Mouse (Mus musculus): ENCODE results near the gene Chmp4b. TPM values are rescaled to one million over a fixed set of nuclear protein-coding genes. Genes with fewer than 3 reads are reported as not detected.
A peak's percentile ranks its signal among the peaks of the same experiment; 100 is the strongest.

Chmp4b gene
- polyA plus RNA-seq, 1 experiment from 2014 or later = 25.4 TPM

DNA sequence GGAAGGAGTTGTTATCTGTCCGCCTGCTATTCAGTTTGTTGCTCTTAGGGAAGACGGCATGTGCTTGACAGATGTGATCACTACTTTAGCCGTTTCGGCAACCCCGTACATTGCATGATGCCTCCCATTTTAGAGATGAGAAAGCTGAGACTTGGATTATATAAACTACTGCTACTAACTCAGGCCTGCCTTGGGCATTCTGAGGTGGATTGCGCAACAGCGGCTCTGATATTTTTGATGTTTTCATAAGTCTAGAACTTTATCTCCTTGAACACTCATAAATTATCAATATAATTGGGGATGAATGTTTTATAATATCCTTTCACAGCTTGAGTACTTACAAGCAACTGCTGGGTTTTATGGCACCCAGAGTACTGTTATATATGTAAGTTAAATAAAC lies 17.2 kb downstream of the Chmp4b start:
- Histone ChIP-seq H3K36me3 (peaks cover 35% of the 10 kb centered on the region), H3K9me3 (no peaks in the 10 kb centered on the region), H3K27me3 (no peaks in the 10 kb centered on the region), H3K9ac (replicated peaks) (no peak overlapping the region), H3K27ac (no peak overlapping the region), H3K4me3 (replicated peaks) (no peak overlapping the region), H3K4me1 (replicated peaks) (no peaks in the 10 kb centered on the region), H3K4me2 (no peak overlapping the region)
- no peak for ATAC-seq (ENCODE audit: insufficient number of reproducible peaks, insufficient read depth, low FRiP score, low TSS enrichment, low read depth)
- 66% methylated on average over 7 of the region's 7 CpGs for WGBS

GRCm38 (mm10) chr2:154670106-154670505 lies 18.6 kb downstream of the Chmp4b start:
- no peaks in the 10 kb centered on the region for H3K27me3 ChIP-seq
- no peak overlapping the region; the same call in 1 of the 2 replicates for H3K9ac ChIP-seq (replicated peaks)
- 75% methylated on average over 4 of the region's 4 CpGs for WGBS
- no peak overlapping the region for H3K4me2 ChIP-seq
- H3K4me1 ChIP-seq (replicated peaks) = peaks cover 3% of the 10 kb centered on the region; the same call in 1 of the 2 replicates
- H3K9me3 ChIP-seq = no peaks in the 10 kb centered on the region
- no peak overlapping the region for H3K27ac ChIP-seq
- H3K4me3 ChIP-seq (replicated peaks) = no peak overlapping the region
- ATAC-seq (ENCODE audit: insufficient number of reproducible peaks, insufficient read depth, low FRiP score, low TSS enrichment, low read depth) = no peak
- peaks cover 29% of the 10 kb centered on the region for H3K36me3 ChIP-seq

DNA sequence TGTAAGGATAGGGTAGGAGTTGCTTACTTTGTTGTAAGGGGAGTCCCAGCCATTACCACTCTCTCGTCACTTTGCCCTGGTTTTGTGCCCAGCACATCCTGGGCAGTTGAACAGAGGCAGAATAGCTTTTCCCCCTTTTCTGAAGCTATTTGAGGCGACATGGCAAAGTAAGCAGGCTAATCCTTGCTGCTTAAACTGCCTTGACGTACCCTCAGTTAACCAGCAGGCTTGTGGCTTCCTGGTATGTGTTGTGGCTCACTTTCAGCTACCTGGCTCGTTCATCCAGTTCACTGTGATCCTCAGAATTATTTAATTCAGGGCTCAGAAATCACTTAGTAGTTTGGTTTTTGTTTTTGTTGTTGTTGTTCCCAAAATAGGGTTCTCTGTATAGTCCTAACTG lies 19.2 kb downstream of the Chmp4b start:
- no peak overlapping the region for H3K27ac ChIP-seq
- H3K9me3 ChIP-seq = no peaks in the 10 kb centered on the region
- no peak overlapping the region for H3K4me2 ChIP-seq
- H3K4me3 ChIP-seq (replicated peaks) = no peak overlapping the region
- no peaks in the 10 kb centered on the region for H3K27me3 ChIP-seq
- peaks cover 3% of the 10 kb centered on the region; the same call in 1 of the 2 replicates for H3K4me1 ChIP-seq (replicated peaks)
- ATAC-seq (ENCODE audit: insufficient number of reproducible peaks, insufficient read depth, low FRiP score, low TSS enrichment, low read depth) = no peak
- peaks cover 29% of the 10 kb centered on the region for H3K36me3 ChIP-seq
- 88% methylated on average over 4 of the region's 4 CpGs for WGBS
- H3K9ac ChIP-seq (replicated peaks) = no peak overlapping the region

- no peak for ATAC-seq (ENCODE audit: insufficient number of reproducible peaks, insufficient read depth, low FRiP score, low TSS enrichment, low read depth)
- Histone ChIP-seq H3K27me3 (no peaks in the 10 kb centered on the region), H3K36me3 (peaks cover 24% of the 10 kb centered on the region), H3K4me3 (replicated peaks) (no peak overlapping the region), H3K9me3 (no peaks in the 10 kb centered on the region), H3K9ac (replicated peaks) (no peak overlapping the region), H3K27ac (no peak overlapping the region), H3K4me1 (replicated peaks) (peaks cover 16% of the 10 kb centered on the region), H3K4me2 (no peak overlapping the region)
- 71% methylated on average over 4 of the region's 4 CpGs for WGBS
Measured at GRCm38 (mm10) chr2:154674008-154674407, 22.5 kb downstream of the Chmp4b start.

- no peak overlapping the region for H3K4me3 ChIP-seq (replicated peaks)
- no peak for ATAC-seq (ENCODE audit: insufficient number of reproducible peaks, insufficient read depth, low FRiP score, low TSS enrichment, low read depth)
- WGBS = 71% methylated on average over 19 of the region's 19 CpGs
Measured at GRCm38 (mm10) chr2:154676653-154677609, 25.4 kb downstream of the Chmp4b start.

GRCm38 (mm10) chr2:154677651-154678139 lies 26.2 kb downstream of the Chmp4b start:
- no peaks in the 10 kb centered on the region for H3K27me3 ChIP-seq
- peak overlapping the region; percentile 57; the same call in 1 of the 2 replicates for H3K27ac ChIP-seq
- peaks cover 23% of the 10 kb centered on the region for H3K4me1 ChIP-seq (replicated peaks)
- no peaks in the 10 kb centered on the region for H3K9me3 ChIP-seq
- H3K9ac ChIP-seq (replicated peaks) = no peak overlapping the region
- ATAC-seq (ENCODE audit: insufficient number of reproducible peaks, insufficient read depth, low FRiP score, low TSS enrichment, low read depth) = no peak
- peaks cover 13% of the 10 kb centered on the region; the same call in 1 of the 2 replicates for H3K36me3 ChIP-seq
- H3K4me3 ChIP-seq (replicated peaks) = no peak overlapping the region
- no peak overlapping the region for H3K4me2 ChIP-seq
- 68% methylated on average over 10 of the region's 10 CpGs for WGBS

More at GRCm38 (mm10) chr2:154676653-154677609, 25.4 kb downstream of the Chmp4b start:
- Histone ChIP-seq H3K4me1 (replicated peaks) (peaks cover 16% of the 10 kb centered on the region), H3K9me3 (no peaks in the 10 kb centered on the region), H3K4me2 (peak overlapping the region; percentile 30; the same call in 1 of the 2 replicates), H3K27ac (peak overlapping the region; percentile 57; the same call in 1 of the 2 replicates), H3K9ac (replicated peaks) (no peak overlapping the region), H3K36me3 (peaks cover 17% of the 10 kb centered on the region; the same call in 1 of the 2 replicates), H3K27me3 (no peaks in the 10 kb centered on the region)

DNA sequence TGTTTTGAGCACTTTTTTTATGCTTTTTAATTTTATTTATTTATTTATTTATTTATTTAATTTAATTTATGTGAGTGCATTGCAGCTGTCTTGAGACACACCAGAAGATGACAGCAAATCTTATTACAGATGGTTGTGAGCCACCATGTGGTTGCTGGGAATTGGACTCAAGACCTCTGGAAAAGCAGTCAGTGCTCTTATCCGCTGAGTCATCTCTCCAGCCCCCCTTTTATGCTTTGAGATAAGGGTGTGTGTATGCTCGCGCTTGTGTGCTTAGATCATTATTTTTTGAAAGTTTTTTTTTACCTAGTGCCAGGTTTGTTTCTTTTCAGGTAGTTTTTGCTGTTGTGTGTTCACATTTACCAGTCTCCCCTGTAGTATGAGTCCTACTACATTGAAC lies 27.5 kb downstream of the Chmp4b start:
- Histone ChIP-seq H3K9me3 (no peaks in the 10 kb centered on the region), H3K4me1 (replicated peaks) (peaks cover 23% of the 10 kb centered on the region), H3K4me2 (no peak overlapping the region), H3K27me3 (no peaks in the 10 kb centered on the region), H3K27ac (no peak overlapping the region), H3K36me3 (peaks cover 13% of the 10 kb centered on the region; the same call in 1 of the 2 replicates), H3K4me3 (replicated peaks) (no peak overlapping the region), H3K9ac (replicated peaks) (no peak overlapping the region)
- WGBS = 88% methylated on average over 3 of the region's 3 CpGs
- no peak for ATAC-seq (ENCODE audit: insufficient number of reproducible peaks, insufficient read depth, low FRiP score, low TSS enrichment, low read depth)

- H3K4me2 ChIP-seq = no peak overlapping the region
- H3K27ac ChIP-seq = no peak overlapping the region
- 75% methylated on average over 2 of the region's 2 CpGs for whole genome bisulfite sequencing
- H3K4me3 ChIP-seq (replicated peaks) = no peak overlapping the region
- H3K9ac ChIP-seq (replicated peaks) = no peak overlapping the region
- no peak for ATAC-seq (ENCODE audit: insufficient number of reproducible peaks, insufficient read depth, low FRiP score, low TSS enrichment, low read depth)
- peaks cover 21% of the 10 kb centered on the region for H3K4me1 ChIP-seq (replicated peaks)
- no peaks in the 10 kb centered on the region for H3K9me3 ChIP-seq
- no peaks in the 10 kb centered on the region for H3K27me3 ChIP-seq
- H3K36me3 ChIP-seq = peaks cover 11% of the 10 kb centered on the region; the same call in 1 of the 2 replicates
Measured at GRCm38 (mm10) chr2:154680337-154680736, 28.8 kb downstream of the Chmp4b start.

DNA sequence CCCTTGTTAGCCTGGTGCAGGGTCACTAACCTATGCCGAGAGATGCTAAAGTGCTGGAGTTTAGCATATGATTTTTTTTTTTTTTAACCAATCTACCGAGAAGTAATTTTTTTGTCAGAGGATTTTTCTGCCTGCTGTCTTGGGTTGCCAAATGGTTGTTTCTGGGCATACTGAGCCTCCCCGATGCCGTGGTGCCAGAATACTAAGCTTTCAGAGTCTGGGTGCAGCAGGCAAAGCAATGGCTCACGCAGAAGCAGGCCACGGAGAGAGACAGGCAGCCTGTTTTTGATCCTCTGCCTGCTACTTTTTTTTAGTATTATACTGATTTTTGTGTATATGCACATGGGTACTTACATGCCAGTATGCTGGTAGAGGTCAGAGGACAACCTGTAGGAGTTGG lies 29.4 kb downstream of the Chmp4b start:
- Histone ChIP-seq H3K36me3 (peaks cover 6% of the 10 kb centered on the region; the same call in 1 of the 2 replicates), H3K27me3 (no peaks in the 10 kb centered on the region), H3K27ac (no peak overlapping the region), H3K4me1 (replicated peaks) (peaks cover 21% of the 10 kb centered on the region), H3K4me3 (replicated peaks) (no peak overlapping the region), H3K9me3 (no peaks in the 10 kb centered on the region), H3K4me2 (no peak overlapping the region), H3K9ac (replicated peaks) (no peak overlapping the region)
- no peak for ATAC-seq (ENCODE audit: insufficient number of reproducible peaks, insufficient read depth, low FRiP score, low TSS enrichment, low read depth)
- WGBS = 90% methylated on average over 6 of the region's 6 CpGs

GRCm38 (mm10) chr2:154682712-154683111 lies 31.2 kb downstream of the Chmp4b start:
- Histone ChIP-seq H3K27me3 (no peaks in the 10 kb centered on the region), H3K9me3 (no peaks in the 10 kb centered on the region), H3K9ac (replicated peaks) (no peak overlapping the region), H3K4me3 (replicated peaks) (no peak overlapping the region), H3K27ac (no peak overlapping the region), H3K4me1 (replicated peaks) (peaks cover 10% of the 10 kb centered on the region), H3K4me2 (no peak overlapping the region), H3K36me3 (peaks cover 6% of the 10 kb centered on the region; the same call in 1 of the 2 replicates)
- 55% methylated on average over 1 of the region's 1 CpGs for WGBS
- ATAC-seq (ENCODE audit: insufficient number of reproducible peaks, insufficient read depth, low FRiP score, low TSS enrichment, low read depth) = no peak

DNA sequence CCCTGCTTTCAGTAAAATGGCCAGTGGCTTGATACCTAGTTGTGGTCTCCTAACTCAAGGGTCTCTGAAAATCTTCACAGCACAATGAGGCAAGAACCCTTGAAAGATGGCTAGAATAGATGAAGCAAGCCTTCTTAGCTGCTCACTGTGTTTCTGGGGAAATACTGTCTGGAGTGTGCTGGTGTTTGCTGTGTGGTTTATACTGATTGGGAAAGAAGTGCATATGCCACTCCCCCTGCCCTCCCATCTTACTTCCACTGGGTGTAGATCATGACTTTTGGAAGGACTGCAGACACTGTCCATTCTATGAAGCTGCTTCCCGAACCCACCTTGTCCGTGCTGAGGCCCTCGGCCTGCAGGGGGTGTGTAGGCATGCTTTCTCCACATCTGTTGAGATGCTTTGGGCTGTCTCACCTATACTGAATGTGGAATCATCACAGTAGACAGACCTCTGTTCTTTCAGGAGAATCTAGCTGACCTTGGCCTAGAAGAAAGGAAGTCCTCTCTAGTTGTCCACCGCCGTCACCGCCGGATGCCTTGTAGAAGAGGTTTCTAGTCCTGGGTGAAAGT lies 33.5 kb downstream of the Chmp4b start:
- ATAC-seq (ENCODE audit: insufficient number of reproducible peaks, insufficient read depth, low FRiP score, low TSS enrichment, low read depth) = no peak
- Histone ChIP-seq H3K27me3 (no peaks in the 10 kb centered on the region), H3K4me3 (replicated peaks) (no peak overlapping the region), H3K9ac (replicated peaks) (no peak overlapping the region), H3K36me3 (peaks cover 7% of the 10 kb centered on the region), H3K4me1 (replicated peaks) (peaks cover 9% of the 10 kb centered on the region), H3K4me2 (no peak overlapping the region), H3K9me3 (no peaks in the 10 kb centered on the region), H3K27ac (no peak overlapping the region)
- WGBS = 91% methylated on average over 7 of the region's 7 CpGs
